Mouse (Mus musculus) limb, embryonic 14.5 days (tissue): ENCODE data around the gene B3gntl1. TPM values are rescaled to one million over a fixed set of nuclear protein-coding genes. Genes with fewer than 3 reads are reported as not detected.
A peak's percentile ranks its signal among the peaks of the same experiment; 100 is the strongest.
"Not testable (repeated sequence)": the region's sequence is repeated elsewhere in the genome, so short reads cannot be mapped to it uniquely, and the experiment has no call there.

Experiments used
- ATAC-seq: fragments of 200-750 bp; cut with Nextera tagmentation; 2 replicates; pipeline ENCODE4 v1.8.0; 2017; ENCODE audit warnings: low read depth, moderate number of reproducible peaks, moderate TSS enrichment; ENCODE audit not compliant: low FRiP score
- DNase-seq: peaks from one replicate; pipeline ENCODE4 v3.0.0-alpha.2; 2015; ENCODE audit warnings: low spot score
- H3K27ac ChIP-seq: fragments of 300-500 bp; sonication (generic); replicated peaks from 2 replicates; pipeline ENCODE4 v1.5.1; 2014; ENCODE audit warnings: low read depth, mild to moderate bottlenecking, low read length, moderate library complexity, mixed read lengths
- H3K27me3 ChIP-seq: fragments of 300-500 bp; sonication (generic); 2 replicates; pipeline ENCODE4 v1.6.1; 2014; ENCODE audit warnings: low read length, mixed read lengths; ENCODE audit not compliant: control insufficient read depth, insufficient read depth
- H3K36me3 ChIP-seq: fragments of 300-500 bp; sonication (generic); 2 replicates; pipeline ENCODE4 v1.6.1; 2014; ENCODE audit warnings: mild to moderate bottlenecking, low read length, moderate library complexity, mixed read lengths; ENCODE audit not compliant: control insufficient read depth, insufficient read depth
- H3K4me1 ChIP-seq: fragments of 300-500 bp; sonication (generic); 2 replicates; pipeline ENCODE4 v1.6.1; 2014; ENCODE audit warnings: antibody characterized with exemption, low read length, mixed read lengths; ENCODE audit not compliant: control insufficient read depth, insufficient read depth
- H3K4me2 ChIP-seq: fragments of 300-500 bp; sonication (generic); replicated peaks from 2 replicates; pipeline ENCODE4 v1.6.1; 2014; ENCODE audit warnings: low read depth, mild to moderate bottlenecking, low read length, moderate library complexity; ENCODE audit not compliant: severe bottlenecking
- H3K4me3 ChIP-seq: fragments of 300-500 bp; sonication (generic); replicated peaks from 2 replicates; pipeline ENCODE4 v1.5.1; 2014; ENCODE audit warnings: low read length
- H3K9ac ChIP-seq: fragments of 300-500 bp; sonication (generic); 2 replicates; pipeline ENCODE4 v1.6.1; 2014; ENCODE audit warnings: mild to moderate bottlenecking, low read depth, low read length, moderate library complexity; ENCODE audit not compliant: severe bottlenecking
- H3K9me3 ChIP-seq: fragments of 300-500 bp; sonication (generic); 2 replicates; pipeline ENCODE4 v1.6.1; 2016; ENCODE audit warnings: low read length; ENCODE audit not compliant: control insufficient read depth
- POLR2A ChIP-seq: fragments of 200-500 bp; IDR thresholded peaks from 2 replicates; pipeline ENCODE4 v1.8.0; 2012; ENCODE audit warnings: inconsistent platforms, mild to moderate bottlenecking, moderate library complexity, borderline replicate concordance; ENCODE audit not compliant: insufficient read depth, insufficient read length; ENCODE audit errors: extremely low read depth
- WGBS: fragments of 180-500 bp; shearing (Covaris S2); extraction: QIAGEN DNeasy Blood & Tissue Kit; methylation state at CpG from one replicate; pipeline ENCODE4 v1.1.7; 2014; 5-methylcytosine and 5-hydroxymethylcytosine counted together
- polyA plus RNA-seq, 2 experiments: library from polyadenylated mRNA; depleted of rRNA in 1 of 2; stranded (reverse) in 1 of 2; unstranded in 1 of 2; fragments of >200 nt; fragmentation: Nextera tagmentation in 1 of 2; extraction: Ambion mirVana in 1 of 2; gene quantifications; 2 replicates each; pipeline versions ENCODE4 v1.2.1 to v1.2.3; 2012 to 2014

The B3gntl1 gene
- polyA plus RNA-seq, 2 experiments, result 8.6 to 14.4 TPM

DNA sequence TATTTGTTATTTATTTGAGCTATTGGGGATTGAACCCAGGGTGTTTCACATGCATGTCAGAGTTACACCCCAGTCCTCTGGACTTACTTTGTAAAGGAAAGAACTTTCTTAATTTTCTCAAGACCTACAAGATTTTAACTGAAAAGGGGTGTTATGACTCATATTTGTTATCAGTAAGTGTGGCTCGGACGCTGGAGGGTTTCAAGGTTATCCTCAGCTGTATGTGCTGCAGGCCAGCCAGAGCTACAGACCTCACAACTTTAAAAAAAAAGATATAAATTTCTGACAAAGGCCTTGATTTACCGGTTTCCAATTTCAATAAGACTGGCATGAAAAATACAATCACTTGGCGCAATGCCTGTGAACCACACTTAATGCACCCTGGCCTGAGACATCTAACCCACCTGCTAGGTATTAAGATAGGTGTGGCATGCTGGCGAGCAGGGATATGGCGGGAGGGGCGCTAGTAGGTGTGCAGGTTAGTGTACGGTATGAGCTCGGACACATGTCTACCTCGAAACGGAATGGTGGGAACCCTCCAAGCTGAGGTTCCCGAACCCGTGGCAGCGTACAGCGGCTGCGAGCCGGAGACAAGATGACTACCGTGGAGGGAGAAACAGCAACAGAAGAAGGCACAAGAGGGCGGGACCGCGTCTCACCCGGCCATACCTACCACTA is 502 bp downstream of the B3gntl1 start:
- DNase-seq (peak; percentile 19), ATAC-seq (no peak)
- no peaks in the 10 kb centered on the region for H3K9me3 ChIP-seq
- H3K4me2 ChIP-seq, result peak overlapping the region; percentile 84
- 4% methylated on average over 22 of the region's 22 CpGs for WGBS
- peaks cover 8% of the 10 kb centered on the region; the same call in 1 of the 2 replicates for H3K4me1 ChIP-seq
- H3K36me3 ChIP-seq, result peaks cover 3% of the 10 kb centered on the region; the same call in 1 of the 2 replicates
- peak overlapping the region; percentile 75 for H3K9ac ChIP-seq
- no peaks in the 10 kb centered on the region for H3K27me3 ChIP-seq
- H3K27ac ChIP-seq, result peak overlapping the region; percentile 94
- TF ChIP-seq POLR2A, result no peak
- peak overlapping the region; percentile 67 for H3K4me3 ChIP-seq

DNA sequence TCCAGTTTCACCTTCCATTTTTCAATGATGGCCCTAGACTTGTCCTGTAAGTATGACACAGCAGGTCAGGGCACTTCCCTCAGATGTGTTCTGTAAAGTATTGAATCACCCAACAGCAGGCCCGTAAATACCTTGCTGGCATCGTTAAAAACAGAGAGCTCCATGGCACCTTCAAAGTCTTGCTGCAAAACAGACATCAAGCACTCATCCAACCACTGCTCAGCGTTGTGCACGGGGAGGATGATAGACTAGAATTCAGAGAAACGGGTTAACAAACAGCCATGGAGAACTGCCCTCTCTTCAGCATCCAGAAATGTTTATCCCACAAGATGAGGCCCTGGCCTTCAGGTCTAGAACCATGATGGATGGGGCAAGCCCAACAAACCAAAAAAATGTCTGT is 2.0 kb downstream of the B3gntl1 start:
- no peak for TF ChIP-seq POLR2A
- H3K36me3 ChIP-seq, result peaks cover 3% of the 10 kb centered on the region; the same call in 1 of the 2 replicates
- DNase-seq (no peak), ATAC-seq (no peak)
- no peak overlapping the region for H3K4me2 ChIP-seq
- H3K9me3 ChIP-seq, result no peaks in the 10 kb centered on the region
- no peak overlapping the region for H3K27ac ChIP-seq
- H3K4me1 ChIP-seq, result peaks cover 8% of the 10 kb centered on the region; the same call in 1 of the 2 replicates
- H3K4me3 ChIP-seq, result no peak overlapping the region
- WGBS, result 72% methylated on average over 5 of the region's 5 CpGs
- no peak overlapping the region for H3K9ac ChIP-seq
- H3K27me3 ChIP-seq, result no peaks in the 10 kb centered on the region

DNA sequence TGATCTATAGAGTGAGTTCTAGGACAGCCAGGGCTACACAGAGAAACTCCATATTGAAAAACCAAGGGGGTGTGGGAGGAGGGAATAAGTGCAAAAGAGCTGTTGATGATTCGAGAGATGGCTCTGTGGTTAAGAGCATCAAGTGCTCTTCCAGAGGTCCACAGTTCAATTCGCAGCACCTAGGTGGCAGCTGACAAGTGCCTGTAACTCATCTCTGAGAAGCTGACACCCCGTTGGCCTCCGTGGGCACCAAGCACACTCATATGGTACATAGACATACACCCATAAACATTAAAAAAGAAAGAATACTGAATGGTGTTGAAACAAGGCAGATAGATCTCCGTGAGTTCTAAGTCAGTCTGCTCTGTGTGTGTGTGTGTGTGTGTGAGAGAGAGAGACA is 4.2 kb downstream of the B3gntl1 start:
- Histone ChIP-seq H3K9ac (no peak overlapping the region), H3K9me3 (no peaks in the 10 kb centered on the region), H3K4me2 (no peak overlapping the region), H3K27me3 (no peaks in the 10 kb centered on the region), H3K27ac (no peak overlapping the region), H3K4me1 (peaks cover 8% of the 10 kb centered on the region; the same call in 1 of the 2 replicates), H3K36me3 (peaks cover 9% of the 10 kb centered on the region; the same call in 1 of the 2 replicates), H3K4me3 (no peak overlapping the region)
- WGBS, result 90% methylated on average over 5 of the region's 5 CpGs
- no peak for TF ChIP-seq POLR2A
- ATAC-seq (no peak), DNase-seq (no peak)

- Histone ChIP-seq H3K4me3 (no peak overlapping the region), H3K27me3 (no peaks in the 10 kb centered on the region), H3K27ac (no peak overlapping the region), H3K9me3 (no peaks in the 10 kb centered on the region), H3K4me2 (no peak overlapping the region), H3K36me3 (peaks cover 9% of the 10 kb centered on the region; the same call in 1 of the 2 replicates), H3K9ac (no peak overlapping the region), H3K4me1 (peaks cover 5% of the 10 kb centered on the region; the same call in 1 of the 2 replicates)
- DNase-seq (no peak), ATAC-seq (no peak)
- no peak for TF ChIP-seq POLR2A
- WGBS, result 83% methylated on average over 4 of the region's 4 CpGs
Measured at GRCm38 (mm10) chr11:121667541-121667940, 5.4 kb downstream of the B3gntl1 start.

GRCm38 (mm10) chr11:121661116-121661515 is 11.8 kb downstream of the B3gntl1 start:
- Histone ChIP-seq H3K9ac (no peak overlapping the region), H3K27ac (no peak overlapping the region), H3K4me1 (no peaks in the 10 kb centered on the region), H3K27me3 (no peaks in the 10 kb centered on the region), H3K36me3 (peaks cover 6% of the 10 kb centered on the region; the same call in 1 of the 2 replicates), H3K4me2 (no peak overlapping the region), H3K4me3 (no peak overlapping the region), H3K9me3 (no peaks in the 10 kb centered on the region)
- no peak for TF ChIP-seq POLR2A
- DNase-seq (no peak), ATAC-seq (no peak)
- WGBS, result 88% methylated on average over 2 of the region's 2 CpGs

GRCm38 (mm10) chr11:121660604-121661003 is 12.3 kb downstream of the B3gntl1 start:
- not testable (repeated sequence) for H3K27me3 ChIP-seq, DNase-seq, H3K36me3 ChIP-seq, H3K9ac ChIP-seq, H3K9me3 ChIP-seq, H3K27ac ChIP-seq, ATAC-seq, H3K4me2 ChIP-seq, H3K4me1 ChIP-seq, H3K4me3 ChIP-seq
- WGBS, result 95% methylated on average over 2 of the region's 2 CpGs
